Mouse (Mus musculus) neural tube, embryonic 14.5 days (tissue): ENCODE results near the gene Rundc1. TPM values are rescaled to one million over a fixed set of nuclear protein-coding genes. Genes with fewer than 3 reads are reported as not detected.
"Not testable (repeated sequence)": the region's sequence is repeated elsewhere in the genome, so short reads cannot be mapped to it uniquely, and the experiment has no call there.

Experiments
- ATAC-seq: fragments of 200-750 bp; cut with Nextera tagmentation; 2 replicates; pipeline ENCODE4 v1.8.0; 2017; ENCODE audit warnings: low read depth, mild to moderate bottlenecking, moderate TSS enrichment, moderate library complexity
- H3K27ac ChIP-seq: fragments of 300-500 bp; sonication (generic); 2 replicates; pipeline ENCODE4 v1.5.1; 2014; ENCODE audit warnings: low read depth, mild to moderate bottlenecking, control low read depth, low read length, moderate library complexity, mixed read lengths
- H3K27me3 ChIP-seq: fragments of 300-500 bp; sonication (generic); 2 replicates; pipeline ENCODE4 v1.6.1; 2014; ENCODE audit warnings: low read length; ENCODE audit not compliant: control insufficient read depth, insufficient read depth
- H3K36me3 ChIP-seq: fragments of 300-500 bp; sonication (generic); 2 replicates; pipeline ENCODE4 v1.6.1; 2014; ENCODE audit warnings: low read length, mixed read lengths; ENCODE audit not compliant: control insufficient read depth, insufficient read depth
- H3K4me1 ChIP-seq: fragments of 300-500 bp; sonication (generic); 2 replicates; pipeline ENCODE4 v1.6.1; 2014; ENCODE audit warnings: low read length; ENCODE audit not compliant: control insufficient read depth, insufficient read depth
- H3K4me2 ChIP-seq: fragments of 300-500 bp; sonication (generic); 2 replicates; pipeline ENCODE4 v1.6.1; 2014; ENCODE audit warnings: mild to moderate bottlenecking, low read depth, low read length, control low read depth
- H3K4me3 ChIP-seq: fragments of 300-500 bp; sonication (generic); 2 replicates; pipeline ENCODE4 v1.5.1; 2014; ENCODE audit warnings: low read depth, low read length, control low read depth, mixed read lengths
- H3K9ac ChIP-seq: fragments of 300-500 bp; sonication (generic); replicated peaks from 2 replicates; pipeline ENCODE4 v1.6.1; 2014; ENCODE audit warnings: low read depth, mild to moderate bottlenecking, control low read depth, low read length, mixed read lengths
- H3K9me3 ChIP-seq: fragments of 300-500 bp; sonication (generic); 2 replicates; pipeline ENCODE4 v1.6.1; 2016; ENCODE audit warnings: low read length; ENCODE audit not compliant: control insufficient read depth
- WGBS: fragments of 180-500 bp; shearing (Covaris S2); extraction: QIAGEN DNeasy Blood & Tissue Kit; methylation state at CpG from one replicate; pipeline ENCODE4 v1.1.7; 2014; 5-methylcytosine and 5-hydroxymethylcytosine counted together
- polyA plus RNA-seq: library from polyadenylated mRNA; unstranded; fragments of >200 nt; fragmentation: Nextera tagmentation; extraction: Ambion mirVana; gene quantifications from 2 replicates; pipeline ENCODE4 v1.2.1, GENCODE M21; 2014

Gene Rundc1
- polyA plus RNA-seq: 20.4 and 24.1 TPM in 2 replicates

DNA sequence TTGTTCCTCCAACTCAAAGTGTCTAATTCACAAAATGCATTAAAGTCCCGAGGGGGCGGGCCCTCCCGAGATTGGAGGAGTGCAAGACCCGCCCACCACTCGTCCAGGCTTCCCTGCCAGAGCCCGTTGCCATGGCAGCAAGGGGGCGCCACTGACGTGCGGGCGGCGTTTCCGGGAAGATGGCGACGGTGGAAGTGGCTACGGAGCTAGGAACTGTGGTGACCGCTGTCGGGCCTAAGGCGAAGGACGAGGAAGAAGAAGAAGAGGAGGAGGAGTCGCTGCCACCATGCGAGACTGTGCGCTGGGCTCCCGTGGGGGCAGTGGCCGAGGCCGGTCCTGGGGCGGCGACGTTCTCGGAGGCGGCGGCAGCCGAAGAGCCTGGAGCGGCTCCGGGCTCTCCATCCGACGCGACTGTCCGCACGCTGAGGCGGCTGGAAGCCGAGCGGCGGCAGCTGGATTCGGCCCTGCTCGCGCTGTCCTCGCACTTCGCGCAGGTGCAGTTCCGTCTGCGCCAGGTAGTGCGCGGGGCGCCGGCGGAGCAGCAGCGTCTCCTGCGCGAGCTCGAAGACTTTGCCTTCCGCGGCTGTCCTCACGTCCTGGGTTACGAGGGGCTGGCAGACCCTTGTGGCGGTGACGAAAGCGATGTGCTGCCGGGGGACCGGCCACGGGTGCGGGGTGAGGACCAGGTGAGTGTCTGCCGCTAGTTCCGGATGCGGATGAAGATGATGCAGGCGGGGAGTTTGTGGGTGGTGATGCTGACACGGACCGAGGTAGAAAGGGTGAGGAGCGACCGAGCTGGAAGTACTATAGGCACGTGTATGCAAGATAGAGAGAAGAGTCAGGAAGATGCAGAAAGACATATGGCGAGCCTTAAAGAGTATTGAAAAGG is at the start of gene Rundc1, which contains the start of gene Ptges3l:
TSS of gene Rundc1 (plus strand) at position 161 of the 889 bp plus-strand sequence.
TSS of gene Ptges3l (minus strand) at position 409 of the 889 bp plus-strand sequence.
- H3K4me2 ChIP-seq: peak within 1 kb of the TSS; percentile 82
- peak; percentile 94 for ATAC-seq
- H3K9ac ChIP-seq: peak within 1 kb of the TSS; percentile 71
- peak within 1 kb of the TSS; percentile 81 for H3K27ac ChIP-seq
- peaks cover 7% of the 10 kb centered on the region; the same call in 1 of the 2 replicates for H3K36me3 ChIP-seq
- H3K4me3 ChIP-seq: peak within 1 kb of the TSS; percentile 87
- WGBS: under 1% methylated on average over 78 of the region's 81 CpGs
- H3K9me3 ChIP-seq: no peaks in the 10 kb centered on the region
- H3K4me1 ChIP-seq: peaks cover 22% of the 10 kb centered on the region; the same call in 1 of the 2 replicates
- no peaks in the 10 kb centered on the region for H3K27me3 ChIP-seq

DNA sequence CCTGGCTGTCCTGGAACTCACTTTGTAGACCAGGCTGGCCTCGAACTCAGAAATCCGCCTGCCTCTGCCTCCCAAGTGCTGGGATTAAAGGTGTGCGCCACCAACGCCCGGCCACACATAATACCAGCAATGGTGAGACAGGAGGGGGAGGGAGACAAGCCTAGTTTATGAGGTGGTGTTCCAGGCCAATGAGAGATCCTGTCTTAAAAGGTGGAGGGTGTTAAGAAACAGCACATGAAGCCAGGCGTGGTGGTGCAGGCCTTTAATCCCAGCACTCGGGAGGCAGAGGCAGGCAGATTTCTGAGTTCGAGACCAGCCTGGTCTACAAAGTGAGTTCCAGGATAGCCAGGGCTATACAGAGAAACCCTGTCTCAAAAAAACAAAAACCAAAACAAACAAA is 46.7 kb upstream of the Rundc1 start:
- not testable (repeated sequence) for H3K36me3 ChIP-seq, H3K9me3 ChIP-seq, H3K4me2 ChIP-seq, H3K4me3 ChIP-seq, H3K4me1 ChIP-seq, H3K27me3 ChIP-seq, H3K9ac ChIP-seq, ATAC-seq, H3K27ac ChIP-seq
- 91% methylated on average over 8 of the region's 8 CpGs for WGBS

DNA sequence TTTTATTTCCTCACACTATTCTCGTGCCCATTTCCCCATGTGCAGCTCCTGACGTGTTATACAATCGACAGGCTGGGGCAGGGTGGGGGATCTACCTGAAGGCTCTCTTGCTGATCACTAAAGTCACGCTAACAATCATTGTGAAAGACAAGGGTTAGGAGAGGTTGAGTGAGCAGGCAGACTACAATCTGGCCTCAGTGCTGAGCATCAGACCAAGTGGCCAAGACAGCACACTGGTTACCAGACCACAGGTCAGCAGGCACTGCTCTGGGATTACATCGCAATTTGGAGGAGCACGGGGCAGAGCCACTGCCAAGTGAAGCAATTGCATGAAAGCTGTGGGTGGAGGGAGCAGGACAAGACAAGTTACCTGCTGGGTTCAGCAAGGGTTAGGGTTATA is 46.0 kb upstream of the Rundc1 start:
- no peaks in the 10 kb centered on the region for H3K36me3 ChIP-seq
- no peak overlapping the region for H3K27ac ChIP-seq
- no peaks in the 10 kb centered on the region for H3K27me3 ChIP-seq
- H3K9me3 ChIP-seq: no peaks in the 10 kb centered on the region
- H3K4me3 ChIP-seq: no peak overlapping the region
- ATAC-seq: no peak
- whole genome bisulfite sequencing: 87% methylated on average over 6 of the region's 6 CpGs
- no peak overlapping the region for H3K9ac ChIP-seq
- H3K4me1 ChIP-seq: no peaks in the 10 kb centered on the region
- H3K4me2 ChIP-seq: no peak overlapping the region

DNA sequence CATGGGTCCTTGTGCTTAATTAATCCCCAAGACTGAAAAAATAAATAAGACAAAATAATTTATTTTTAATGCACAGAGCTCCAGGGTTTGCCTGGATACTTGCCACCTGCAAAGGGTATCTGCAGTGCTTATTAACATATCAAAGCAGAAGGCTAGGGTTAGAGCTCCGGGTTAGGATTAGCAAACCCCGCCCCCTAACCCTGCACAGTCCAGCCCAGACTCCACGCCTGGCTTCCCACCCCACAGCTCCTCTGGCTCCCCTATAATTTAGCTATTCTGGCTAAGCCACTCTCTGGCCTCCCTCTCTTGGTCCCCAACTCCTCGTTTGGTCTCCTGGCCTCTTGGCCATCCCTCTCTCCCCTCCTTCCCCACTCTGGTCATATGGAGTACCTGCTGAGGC is 43.1 kb upstream of the Rundc1 start:
- Histone ChIP-seq H3K4me1 (no peaks in the 10 kb centered on the region), H3K27ac (no peak overlapping the region), H3K27me3 (no peaks in the 10 kb centered on the region), H3K36me3 (no peaks in the 10 kb centered on the region), H3K9me3 (no peaks in the 10 kb centered on the region), H3K4me3 (no peak overlapping the region), H3K9ac (no peak overlapping the region), H3K4me2 (no peak overlapping the region)
- no peak for ATAC-seq
- 14% methylated on average over 4 of the region's 4 CpGs for WGBS

DNA sequence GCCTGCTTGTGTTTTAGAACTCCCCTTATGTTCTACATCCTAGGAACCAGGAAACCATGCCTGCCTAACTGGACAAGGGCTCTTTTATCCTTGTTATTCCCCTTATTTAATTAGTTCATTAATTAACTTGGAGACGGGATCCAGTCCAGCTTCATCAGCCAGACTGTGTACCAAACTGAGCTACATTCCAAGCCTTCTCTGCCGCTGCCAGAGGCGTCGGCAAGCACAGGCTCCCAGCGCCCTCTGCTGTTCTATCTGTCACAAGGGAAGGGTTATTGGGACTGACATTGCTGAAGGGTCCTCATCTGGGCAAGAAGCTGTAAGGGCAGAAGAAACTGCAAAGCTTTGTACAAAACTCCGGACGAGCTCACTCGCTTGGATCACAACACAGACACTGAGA is 29.8 kb upstream of the Rundc1 start:
- Histone ChIP-seq H3K27ac (no peak overlapping the region), H3K4me2 (no peak overlapping the region), H3K36me3 (no peaks in the 10 kb centered on the region), H3K4me1 (no peaks in the 10 kb centered on the region), H3K9me3 (no peaks in the 10 kb centered on the region), H3K27me3 (no peaks in the 10 kb centered on the region), H3K9ac (no peak overlapping the region), H3K4me3 (no peak overlapping the region)
- WGBS: 5% methylated on average over 8 of the region's 8 CpGs
- no peak for ATAC-seq

DNA sequence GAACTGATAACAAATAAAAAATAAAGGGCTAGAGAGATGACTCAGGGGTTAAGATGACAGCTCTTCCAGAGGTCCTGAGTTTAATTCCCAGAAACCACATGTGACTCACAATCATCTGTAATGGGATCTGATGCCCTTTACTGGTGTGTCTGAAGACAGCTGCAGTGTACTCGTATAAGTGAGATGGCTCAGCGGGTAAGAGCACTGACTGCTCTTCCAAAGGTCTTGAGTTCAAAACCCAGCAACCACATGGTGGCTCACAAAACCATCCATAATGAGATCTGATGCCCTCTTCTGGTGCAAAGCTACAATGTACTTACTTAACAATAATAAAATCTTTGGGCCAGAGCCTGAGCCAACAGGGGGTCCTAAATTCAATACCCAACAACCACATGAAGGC is 9.6 kb upstream of the Rundc1 start:
- no peak overlapping the region for H3K4me2 ChIP-seq
- peaks cover 17% of the 10 kb centered on the region; the same call in 1 of the 2 replicates for H3K36me3 ChIP-seq
- no peaks in the 10 kb centered on the region for H3K27me3 ChIP-seq
- H3K9me3 ChIP-seq: no peaks in the 10 kb centered on the region
- H3K27ac ChIP-seq: no peak overlapping the region
- no peak overlapping the region for H3K4me3 ChIP-seq
- no peak for ATAC-seq
- WGBS: 87% methylated on average over 2 of the region's 2 CpGs
- no peak overlapping the region for H3K9ac ChIP-seq
- peaks cover 5% of the 10 kb centered on the region; the same call in 1 of the 2 replicates for H3K4me1 ChIP-seq

DNA sequence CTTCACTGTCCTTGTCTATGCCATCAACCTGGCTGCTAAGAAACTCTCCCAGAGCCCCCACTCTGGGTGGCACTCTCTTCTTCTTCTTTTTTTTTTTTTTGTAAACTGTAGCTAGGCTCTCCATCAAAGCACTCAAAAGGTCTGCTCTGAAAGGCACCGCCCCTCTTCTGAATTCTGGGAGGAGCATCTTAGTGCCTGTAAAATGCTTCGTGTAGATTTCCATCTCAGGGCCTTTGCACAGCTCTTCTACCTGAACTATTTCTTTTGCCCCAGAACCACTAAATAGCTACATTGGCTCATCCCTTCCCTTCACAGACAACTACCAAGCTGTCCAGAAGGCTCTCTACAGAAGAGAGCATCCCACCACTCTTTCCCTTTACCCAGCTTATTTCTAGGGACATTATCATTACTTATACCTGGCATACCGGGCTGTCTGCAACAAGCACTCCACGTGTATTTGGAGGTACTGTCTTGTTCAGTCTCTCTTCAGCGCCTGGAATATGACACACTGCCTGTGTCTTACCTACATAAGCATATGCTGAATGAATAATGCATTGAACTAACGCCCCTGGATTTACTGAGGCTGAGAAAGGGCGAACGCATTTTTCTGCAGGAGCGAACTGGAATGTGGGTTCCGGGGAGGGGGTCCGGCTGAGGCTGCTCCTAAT is 8.3 kb upstream of the Rundc1 start:
- ATAC-seq: peak; percentile 49; the same call in 1 of the 2 replicates
- Histone ChIP-seq H3K36me3 (peaks cover 11% of the 10 kb centered on the region; the same call in 1 of the 2 replicates), H3K9ac (peak overlapping the region; percentile 74), H3K9me3 (no peaks in the 10 kb centered on the region), H3K4me2 (peak overlapping the region; percentile 75), H3K27ac (peak overlapping the region; percentile 85), H3K4me1 (peaks cover 5% of the 10 kb centered on the region; the same call in 1 of the 2 replicates), H3K27me3 (no peaks in the 10 kb centered on the region), H3K4me3 (peak overlapping the region; percentile 77)
- WGBS: 1% methylated on average over 11 of the region's 11 CpGs

DNA sequence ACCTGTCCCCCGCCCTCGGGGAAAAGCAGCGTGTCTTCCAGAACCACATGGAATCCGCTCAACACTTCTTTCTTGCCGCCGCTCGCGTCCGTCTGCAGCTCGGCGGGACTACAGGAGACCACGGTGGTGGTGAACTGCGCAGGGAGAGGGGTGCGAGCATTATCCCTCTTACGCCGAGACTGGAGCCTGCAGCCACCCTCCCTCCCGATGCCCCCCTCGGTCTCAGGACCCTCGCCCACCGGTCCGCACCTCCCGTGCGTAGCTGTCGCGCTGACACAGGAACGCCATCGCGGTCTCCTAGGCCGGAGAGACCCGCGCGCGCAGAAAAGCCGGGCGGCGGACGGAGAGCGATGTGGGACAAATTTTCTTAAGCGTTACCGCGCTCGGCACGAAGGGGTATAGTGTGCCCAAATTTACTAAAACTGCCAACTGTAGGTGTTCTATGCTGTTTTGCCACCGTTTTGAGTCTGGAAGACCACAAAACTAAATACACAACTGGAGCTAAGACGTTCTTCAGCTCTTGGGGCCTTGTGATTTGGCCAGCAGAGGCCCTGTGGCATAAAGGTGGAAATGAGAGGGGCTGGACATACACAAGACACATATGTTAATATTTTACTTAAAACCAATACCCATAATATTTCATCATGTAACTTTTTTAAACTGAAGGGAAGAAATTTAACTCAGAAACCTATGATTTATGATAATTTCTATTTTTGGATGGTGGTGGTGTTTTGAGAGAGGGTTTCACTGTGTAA is 7.6 kb upstream of the Rundc1 start, which contains the start of gene Aarsd1:
TSS of gene Aarsd1 (minus strand) at position 515 of the 755 bp plus-strand sequence.
- peak within 1 kb of the TSS; percentile 74 for H3K9ac ChIP-seq
- H3K36me3 ChIP-seq: peaks cover 5% of the 10 kb centered on the region; the same call in 1 of the 2 replicates
- H3K4me3 ChIP-seq: peak within 1 kb of the TSS; percentile 77
- under 1% methylated on average over 45 of the region's 45 CpGs for WGBS
- no peaks in the 10 kb centered on the region for H3K27me3 ChIP-seq
- H3K9me3 ChIP-seq: no peaks in the 10 kb centered on the region
- peaks cover 5% of the 10 kb centered on the region; the same call in 1 of the 2 replicates for H3K4me1 ChIP-seq
- ATAC-seq: peak; percentile 80
- H3K4me2 ChIP-seq: peak within 1 kb of the TSS; percentile 75
- H3K27ac ChIP-seq: peak within 1 kb of the TSS; percentile 85
